Mouse (Mus musculus): ENCODE data around the gene Hoxb2. TPM values are rescaled to one million over a fixed set of nuclear protein-coding genes. Genes with fewer than 3 reads are reported as not detected.
A peak's percentile ranks its signal among the peaks of the same experiment; 100 is the strongest.

The Hoxb2 gene
- total RNA-seq, 1 experiment from 2014 or later, result not detected

GRCm38 (mm10) chr11:96333241-96334001, 16.9 kb upstream of the Hoxb2 start:
- no peak for ATAC-seq (replicated peaks; ENCODE audit: low read depth, poor library complexity, severe bottlenecking)

- no peak for ATAC-seq (replicated peaks; ENCODE audit: low read depth, poor library complexity, severe bottlenecking)
These were observed 16.3 kb upstream of the Hoxb2 start for GRCm38 (mm10) chr11:96334002-96334364.

GRCm38 (mm10) chr11:96334998-96335397, 15.3 kb upstream of the Hoxb2 start:
- ATAC-seq (replicated peaks; ENCODE audit: low read depth, poor library complexity, severe bottlenecking), result no peak

- ATAC-seq (replicated peaks; ENCODE audit: low read depth, poor library complexity, severe bottlenecking), result no peak
These were observed 13.7 kb upstream of the Hoxb2 start for GRCm38 (mm10) chr11:96336597-96336996.

GRCm38 (mm10) chr11:96337026-96337425, 13.3 kb upstream of the Hoxb2 start:
- ATAC-seq (replicated peaks; ENCODE audit: low read depth, poor library complexity, severe bottlenecking), result no peak

GRCm38 (mm10) chr11:96338957-96339855, 11.1 kb upstream of the Hoxb2 start:
- no peak for ATAC-seq (replicated peaks; ENCODE audit: low read depth, poor library complexity, severe bottlenecking)

- 0 out of 2 replicates have a peak, but pooled peaks have one; percentile 36 for ATAC-seq (replicated peaks; ENCODE audit: low read depth, poor library complexity, severe bottlenecking)
These were observed 9.5 kb upstream of the Hoxb2 start for GRCm38 (mm10) chr11:96340698-96341365.

GRCm38 (mm10) chr11:96341701-96342575, 8.4 kb upstream of the Hoxb2 start:
- no peak for ATAC-seq (replicated peaks; ENCODE audit: low read depth, poor library complexity, severe bottlenecking)

- no peak for ATAC-seq (replicated peaks; ENCODE audit: low read depth, poor library complexity, severe bottlenecking)
These were observed 7.8 kb upstream of the Hoxb2 start for GRCm38 (mm10) chr11:96342576-96342930.

- no peak for ATAC-seq (replicated peaks; ENCODE audit: low read depth, poor library complexity, severe bottlenecking)
These were observed 7.0 kb upstream of the Hoxb2 start for GRCm38 (mm10) chr11:96343206-96343745.

GRCm38 (mm10) chr11:96344061-96344877, 6.1 kb upstream of the Hoxb2 start:
- no peak for ATAC-seq (replicated peaks; ENCODE audit: low read depth, poor library complexity, severe bottlenecking)

GRCm38 (mm10) chr11:96344878-96345159, 5.5 kb upstream of the Hoxb2 start:
- ATAC-seq (replicated peaks; ENCODE audit: low read depth, poor library complexity, severe bottlenecking), result no peak

GRCm38 (mm10) chr11:96345220-96345892, 5.0 kb upstream of the Hoxb2 start:
- ATAC-seq (replicated peaks; ENCODE audit: low read depth, poor library complexity, severe bottlenecking), result no peak

GRCm38 (mm10) chr11:96345893-96346806, 4.2 kb upstream of the Hoxb2 start:
- no peak for ATAC-seq (replicated peaks; ENCODE audit: low read depth, poor library complexity, severe bottlenecking)

GRCm38 (mm10) chr11:96346916-96347520, 3.3 kb upstream of the Hoxb2 start:
- no peak for ATAC-seq (replicated peaks; ENCODE audit: low read depth, poor library complexity, severe bottlenecking)

GRCm38 (mm10) chr11:96347717-96348116, 2.6 kb upstream of the Hoxb2 start:
- no peak for ATAC-seq (replicated peaks; ENCODE audit: low read depth, poor library complexity, severe bottlenecking)

Measured in common myeloid progenitor, adult 5-6 weeks (primary cell).